Mouse (Mus musculus) gonadal fat pad, adult 2 months (tissue): ENCODE data around the gene Cct3. TPM values are rescaled to one million over a fixed set of nuclear protein-coding genes. Genes with fewer than 3 reads are reported as not detected.
"Not testable (repeated sequence)": the region's sequence is repeated elsewhere in the genome, so short reads cannot be mapped to it uniquely, and the experiment has no call there.

Experiments
- DNase-seq: peaks from one replicate; pipeline ENCODE4 v3.0.0-alpha.2; 2012; ENCODE audit warnings: low read depth
- polyA plus RNA-seq: library from polyadenylated mRNA; depleted of rRNA; stranded (reverse); fragments of >200 nt; gene quantifications from 2 replicates; pipeline ENCODE4 v1.2.3, GENCODE M21; 2012

Cct3 gene
- polyA plus RNA-seq, 1 experiment = 134 TPM

GRCm38 (mm10) chr3:88291970-88292369 is 4.9 kb upstream of the Cct3 start:
- no peak for DNase-seq

DNA sequence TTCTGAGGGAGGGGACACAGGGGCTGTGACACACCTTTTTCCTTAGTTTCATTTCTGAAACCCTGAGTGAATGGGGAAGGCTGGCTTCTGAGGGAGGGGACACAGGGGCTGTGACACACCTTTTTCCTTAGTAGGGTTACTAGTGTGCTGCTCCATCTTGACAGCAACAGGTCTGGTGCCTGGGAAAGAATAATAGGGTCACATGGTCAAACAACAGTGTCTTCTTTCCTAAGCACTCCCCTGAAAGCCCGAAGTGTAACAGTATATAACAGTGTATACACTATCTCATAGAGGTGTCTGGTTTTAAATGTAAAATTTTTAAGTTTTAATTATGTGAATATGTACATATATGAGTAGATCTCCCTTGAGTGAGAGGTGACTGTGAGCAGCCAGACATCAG is 1.6 kb upstream of the Cct3 start:
- DNase-seq = not testable (repeated sequence)

DNA sequence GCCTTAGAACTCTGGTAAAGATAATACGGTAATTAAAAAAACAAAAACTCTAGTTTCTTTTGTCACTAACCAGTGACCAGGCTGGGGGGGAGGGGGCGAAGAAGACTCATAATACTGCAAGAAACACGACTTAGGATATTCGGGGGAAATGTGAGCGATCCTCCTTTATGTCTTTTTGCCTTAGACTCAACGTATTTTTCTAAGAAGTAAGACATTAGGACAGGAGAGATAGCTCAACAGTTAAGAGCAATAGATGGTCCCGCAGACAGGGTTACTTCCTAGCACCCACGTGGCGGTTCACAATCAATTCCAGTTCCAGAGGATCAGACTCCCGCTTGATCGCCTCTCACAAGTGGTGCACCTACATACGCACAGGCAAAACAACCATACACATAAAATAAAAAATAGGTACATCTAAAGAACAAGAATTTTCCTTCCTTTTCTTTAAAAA is 781 bp upstream of the Cct3 start:
- DNase-seq = no peak

DNA sequence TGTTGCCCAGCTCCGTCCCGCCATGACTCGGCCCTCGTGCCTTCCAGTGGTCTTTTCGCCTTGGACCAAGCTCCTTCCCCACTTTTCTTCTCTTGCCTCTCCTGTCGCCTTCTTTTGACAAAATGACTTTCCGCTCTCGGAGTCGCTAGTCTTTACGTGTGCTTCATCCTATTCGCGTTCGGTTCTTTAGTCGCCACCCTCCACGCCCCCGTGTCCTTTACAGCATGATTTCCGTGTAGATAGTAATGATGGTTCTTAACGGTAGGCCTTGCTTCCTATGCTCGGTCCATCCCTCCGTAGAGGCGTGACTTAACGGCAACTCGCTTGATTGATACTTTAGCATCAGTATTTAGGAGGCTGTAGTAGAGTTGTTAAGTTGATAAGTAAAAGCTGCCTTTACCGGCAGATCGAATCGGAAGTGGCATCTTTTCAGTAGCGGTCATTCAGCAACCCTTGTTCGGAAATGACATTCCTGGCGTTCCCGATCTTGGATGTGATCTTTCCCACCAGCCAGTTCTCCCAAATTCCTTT is 470 bp downstream of the Cct3 start:
- peak; percentile 10 for DNase-seq

GRCm38 (mm10) chr3:88299172-88299571 is 2.3 kb downstream of the Cct3 start:
- no peak for DNase-seq

DNA sequence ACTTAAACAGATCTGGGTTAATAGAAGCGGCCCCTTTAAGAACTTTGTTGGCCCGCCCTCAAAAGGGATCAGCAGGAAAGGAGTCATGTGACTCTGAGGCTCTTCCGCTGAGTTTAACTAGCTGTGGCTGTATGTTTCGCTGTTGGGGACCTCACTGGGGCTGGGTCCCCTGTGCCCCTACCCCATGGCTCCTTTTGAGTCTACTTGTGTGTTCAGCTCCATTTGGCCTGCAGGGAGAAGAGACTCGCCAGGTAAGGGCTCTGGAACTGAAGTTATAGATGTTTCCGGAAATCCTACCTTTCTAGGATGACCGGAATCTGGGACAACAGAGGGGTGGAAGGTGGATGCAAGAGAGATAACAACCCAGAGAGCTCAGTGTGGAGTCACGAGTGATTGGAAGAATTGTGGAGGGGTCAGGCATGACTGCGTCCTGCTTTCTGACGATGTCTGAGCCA is 28.1 kb downstream of the Cct3 start, which contains the start of gene Glmp:
Gene Glmp, plus strand, starts transcription at position 73 of the 455 bp plus-strand sequence.
- DNase-seq = peak; percentile 50

DNA sequence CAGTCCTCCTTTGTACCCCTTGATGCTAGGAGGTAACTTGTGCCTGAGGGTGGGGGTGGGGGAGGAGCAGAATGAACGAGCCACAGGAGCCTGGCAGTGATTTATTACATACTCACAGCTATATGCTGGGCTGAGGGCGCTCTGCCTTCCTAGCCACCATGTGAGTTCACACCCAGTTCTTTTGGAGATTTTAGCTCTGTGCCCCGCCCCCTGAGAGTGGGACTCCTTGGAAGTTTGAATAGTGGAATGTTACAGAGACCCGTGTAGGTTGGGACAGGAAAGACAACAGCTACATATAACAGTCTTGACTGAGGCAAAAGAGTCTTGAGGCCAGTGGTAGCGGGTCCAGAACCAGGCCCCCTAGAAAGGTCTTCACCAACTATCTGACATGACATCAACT is 32.0 kb downstream of the Cct3 start:
- no peak for DNase-seq

DNA sequence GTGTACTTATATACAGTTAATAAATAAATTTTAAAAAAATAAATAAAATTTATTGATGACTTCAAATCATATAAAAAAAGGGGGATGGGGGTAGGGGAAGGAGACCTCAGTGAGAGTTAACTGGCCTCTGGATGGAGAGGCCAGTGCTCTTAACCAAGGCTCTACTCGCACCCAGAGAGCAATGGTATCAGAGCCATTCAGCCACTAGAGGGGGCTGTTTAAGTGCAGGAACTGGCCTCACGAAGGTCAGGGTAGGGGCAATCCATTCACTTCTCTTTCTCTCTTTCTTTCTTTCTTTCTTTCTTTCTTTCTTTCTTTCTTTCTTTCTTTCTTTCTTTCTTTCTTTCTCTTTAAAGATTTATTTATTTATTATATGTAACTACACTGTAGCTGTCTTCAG is 34.4 kb downstream of the Cct3 start:
- no peak for DNase-seq

DNA sequence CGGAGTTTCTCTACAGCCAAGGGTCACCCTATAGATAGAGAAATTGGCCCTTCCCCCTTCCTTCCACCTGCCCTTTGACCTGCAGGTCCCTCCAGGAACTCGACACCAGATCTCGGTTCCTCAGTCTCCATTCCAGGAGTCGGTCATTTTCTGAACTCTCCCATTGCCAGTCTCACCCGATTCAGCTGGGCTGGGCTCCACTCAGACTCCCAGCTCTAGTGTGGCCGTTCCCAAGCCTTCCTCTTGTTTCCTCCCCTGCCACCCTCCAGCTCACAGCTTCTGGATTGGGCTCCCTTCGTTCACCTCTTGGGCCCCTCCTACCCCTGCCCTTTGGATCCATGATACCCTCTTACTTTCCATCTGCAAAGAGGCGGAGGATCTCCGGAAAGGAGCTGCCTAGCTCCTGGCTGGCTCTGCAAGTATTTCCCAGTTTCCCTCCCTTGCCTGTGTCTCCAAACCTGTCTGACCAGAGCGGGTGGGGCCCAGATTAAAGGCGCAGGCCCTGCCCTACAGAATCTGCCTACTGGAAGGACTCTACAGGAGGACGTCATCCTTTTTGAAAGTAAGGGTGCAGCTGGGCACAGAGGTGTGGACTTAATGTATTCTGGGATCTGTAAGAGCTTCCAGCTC is 37.2 kb downstream of the Cct3 start:
- DNase-seq = peak; percentile 63

DNA sequence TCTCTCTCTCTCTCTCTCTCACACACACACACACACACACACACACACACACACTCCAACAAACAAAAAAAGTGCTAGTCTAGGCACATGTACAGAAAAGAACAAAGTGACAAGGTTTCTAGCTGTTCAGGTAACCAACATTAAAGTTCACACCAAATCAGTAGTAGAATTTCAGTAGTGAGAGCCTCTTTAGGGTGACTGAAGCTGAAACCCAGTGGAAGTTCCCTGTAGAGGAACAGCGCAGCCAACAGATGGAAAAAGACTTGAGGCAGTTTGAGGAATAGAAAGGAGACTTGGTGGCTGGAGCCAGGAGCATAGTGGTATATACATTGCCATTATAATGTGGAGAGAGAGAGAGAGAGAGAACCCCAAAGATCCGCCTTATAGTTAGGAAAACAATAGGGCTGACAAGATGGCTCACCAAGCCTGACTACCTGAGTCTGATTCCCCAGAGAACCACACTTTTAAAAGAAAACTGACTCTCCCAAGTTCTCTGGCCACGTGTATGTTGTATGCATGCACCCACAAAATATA is 38.1 kb downstream of the Cct3 start:
- no peak for DNase-seq

- DNase-seq = no peak
Measured at GRCm38 (mm10) chr3:88335436-88336053, 38.6 kb downstream of the Cct3 start.

GRCm38 (mm10) chr3:88336058-88337013 is 39.4 kb downstream of the Cct3 start, which contains the start of the genes Tmem79 and Smg5:
Gene Tmem79 (minus strand): TSS chr3:88336148.
Gene Smg5 (plus strand): TSS chr3:88336260.
- DNase-seq = peak; percentile 49

DNA sequence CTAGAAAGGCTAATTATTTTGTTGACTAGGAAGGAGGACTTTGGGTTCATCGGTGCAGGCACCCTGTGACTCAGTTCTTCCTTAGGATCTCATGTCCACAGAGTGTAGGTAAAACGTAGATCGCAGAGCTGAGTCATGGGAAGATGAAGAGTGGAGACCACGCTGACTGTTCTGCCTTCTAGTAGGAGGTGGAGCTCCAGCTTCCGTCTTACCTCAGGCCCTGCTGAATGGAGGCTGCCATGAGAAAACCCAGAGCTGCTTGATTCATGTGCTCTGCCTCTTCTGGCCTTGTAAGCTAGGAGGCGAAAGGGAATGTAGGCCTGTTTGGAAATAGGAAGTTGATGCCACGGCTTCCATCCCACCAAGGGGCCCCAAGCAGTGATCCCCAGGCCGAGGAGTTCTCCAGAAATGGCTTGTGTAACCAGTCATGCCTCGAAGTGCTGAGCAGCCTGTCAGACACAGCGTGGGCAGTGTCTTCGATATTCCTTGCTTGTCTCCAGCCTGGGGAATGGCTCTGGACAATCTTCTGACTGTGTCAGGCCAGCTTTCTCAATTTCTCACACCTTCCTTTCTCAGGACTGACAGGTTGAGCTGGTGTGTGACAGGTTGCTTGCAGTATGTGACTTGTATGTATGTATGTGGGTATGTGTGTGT is 40.6 kb downstream of the Cct3 start:
- peak; percentile 79 for DNase-seq

- no peak for DNase-seq
Measured at GRCm38 (mm10) chr3:88338316-88338715, 41.4 kb downstream of the Cct3 start.

DNA sequence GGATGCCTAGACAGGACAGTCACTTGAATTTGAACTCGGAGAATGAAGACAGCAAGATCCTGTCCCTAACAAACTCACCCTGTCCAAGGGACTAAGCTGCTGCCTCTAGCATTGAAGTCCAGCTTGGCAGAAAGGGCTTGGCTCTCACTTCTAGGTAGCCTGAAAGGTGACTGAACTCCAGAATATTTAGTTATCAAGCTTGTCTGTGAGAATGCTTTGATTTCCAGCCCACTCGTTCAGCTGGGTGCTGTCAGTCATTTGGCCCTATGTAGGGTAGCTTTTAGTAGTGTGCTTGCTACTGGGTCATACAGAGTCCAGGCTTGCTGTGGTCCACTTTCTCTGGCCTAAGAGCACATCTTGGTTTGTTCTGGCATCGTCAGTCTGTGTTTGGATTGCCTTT is 42.1 kb downstream of the Cct3 start:
- no peak for DNase-seq

DNA sequence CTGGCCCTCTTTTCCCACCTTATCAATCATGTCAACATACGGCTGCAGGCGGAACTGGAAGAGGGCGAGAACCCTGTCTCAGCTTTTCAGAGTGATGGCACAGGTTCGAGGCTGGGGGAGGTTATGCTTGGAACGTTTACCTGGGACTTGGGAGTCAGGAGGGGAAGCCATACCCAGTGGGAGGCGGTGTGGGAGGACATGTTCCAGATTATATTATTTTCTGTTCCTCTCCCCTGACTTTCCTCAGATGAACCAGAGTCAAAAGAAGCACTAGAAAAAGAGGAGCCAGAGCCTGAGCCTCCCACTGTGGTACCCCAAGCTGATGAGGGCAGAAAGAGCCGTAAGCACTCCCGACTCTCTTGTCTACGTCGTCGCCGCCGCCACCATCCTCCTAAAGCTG is 53.8 kb downstream of the Cct3 start:
- no peak for DNase-seq

- DNase-seq = no peak
Measured at GRCm38 (mm10) chr3:88352907-88353306, 56.0 kb downstream of the Cct3 start.

DNA sequence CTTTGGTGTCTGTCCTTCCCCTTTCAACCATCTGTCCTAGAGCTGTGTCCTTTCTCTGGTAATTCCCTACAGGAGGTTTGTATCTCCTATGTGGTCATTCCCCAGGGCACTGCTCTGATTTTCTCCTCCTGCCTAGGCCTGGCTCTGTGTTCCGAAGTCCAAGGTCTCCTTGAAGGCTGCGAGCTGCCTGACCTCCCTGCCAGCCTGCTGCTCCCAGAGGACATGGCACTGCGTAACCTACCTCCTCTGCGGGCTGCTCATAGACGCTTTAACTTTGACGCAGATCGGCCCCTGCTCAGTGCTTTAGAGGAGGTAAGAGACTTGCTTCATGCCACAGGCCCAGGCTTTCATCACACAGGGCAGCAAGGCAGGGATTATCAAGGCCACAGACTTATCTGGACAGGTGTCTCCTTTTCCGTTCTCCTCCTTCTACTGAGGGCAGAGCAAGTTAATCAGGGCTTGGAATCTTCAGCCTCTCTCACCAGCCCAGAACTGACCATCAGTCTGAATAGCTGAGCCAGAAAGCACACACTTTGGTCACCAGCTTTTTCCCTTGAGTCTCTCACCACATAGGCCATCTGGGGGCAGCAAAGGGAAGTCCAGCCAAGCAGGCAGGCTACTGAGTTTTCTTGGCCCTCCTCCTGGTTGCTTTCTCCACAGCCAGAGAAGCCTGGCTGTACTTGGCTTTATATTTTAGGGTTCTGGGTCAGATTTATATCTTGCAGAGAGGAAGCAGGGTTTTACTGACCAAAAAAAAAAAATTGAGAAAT is 57.7 kb downstream of the Cct3 start:
- DNase-seq = no peak

DNA sequence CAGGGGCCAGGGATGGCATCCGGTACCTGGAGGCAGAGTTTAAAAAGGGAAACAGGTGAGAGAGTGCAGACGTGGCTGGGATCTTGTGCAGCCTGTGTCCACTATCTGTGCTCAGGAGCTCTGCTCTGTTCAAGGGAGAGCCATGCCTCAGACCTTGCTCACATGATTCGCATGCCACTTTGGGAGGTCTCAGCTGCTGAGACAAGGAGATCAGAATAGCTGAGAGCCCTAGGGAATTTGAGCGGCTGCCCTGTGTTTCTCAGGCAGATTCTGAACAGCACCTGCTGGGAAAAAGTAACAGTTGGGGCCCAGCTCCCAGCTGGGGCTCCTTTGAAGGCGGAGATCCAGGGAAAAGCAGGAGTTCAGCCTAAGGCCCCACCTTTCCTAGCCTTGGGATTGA is 62.7 kb downstream of the Cct3 start:
- DNase-seq = no peak

DNA sequence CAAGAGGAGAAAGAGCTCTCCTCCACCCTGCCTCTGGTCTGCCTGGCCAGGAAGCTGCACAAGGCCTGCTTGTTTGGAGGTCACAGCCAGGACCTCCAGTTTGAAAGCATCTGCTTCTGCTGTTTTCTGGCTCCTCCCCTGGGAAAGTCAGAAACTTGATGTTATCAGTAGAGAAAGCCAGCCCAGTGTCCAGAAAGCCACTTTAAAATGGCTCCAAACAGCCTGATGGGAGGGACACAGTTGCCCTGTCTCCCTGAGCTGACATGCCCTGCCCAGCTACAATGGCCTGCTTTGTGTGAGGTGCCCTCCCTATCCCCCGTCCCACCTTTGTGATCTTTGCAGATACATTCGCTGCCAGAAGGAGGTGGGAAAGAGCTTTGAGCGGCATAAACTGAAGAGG is 63.1 kb downstream of the Cct3 start:
- no peak for DNase-seq
